Mouse (Mus musculus) kidney, postnatal 0 days (tissue): Measurements from ENCODE around the gene Pla2g2f. TPM values are rescaled to one million over a fixed set of nuclear protein-coding genes. Genes with fewer than 3 reads are reported as not detected.

ENCODE experiments used
- ATAC-seq: fragments of 200-750 bp; cut with Nextera tagmentation; replicated peaks from 2 replicates; pipeline ENCODE4 v1.8.0; 2017; ENCODE audit warnings: low read depth, moderate number of reproducible peaks, moderate TSS enrichment, moderate library complexity; ENCODE audit not compliant: low FRiP score
- DNase-seq: peaks from one replicate; pipeline ENCODE4 v3.0.0-alpha.2; 2016; ENCODE audit warnings: low spot score
- H3K27ac ChIP-seq: fragments of 300-500 bp; sonication (generic); 2 replicates; pipeline ENCODE4 v1.5.1; 2014; ENCODE audit warnings: mild to moderate bottlenecking
- H3K27me3 ChIP-seq: fragments of 300-500 bp; sonication (generic); 2 replicates; pipeline ENCODE4 v1.6.1; 2014; ENCODE audit warnings: low read length, mixed read lengths; ENCODE audit not compliant: insufficient read depth
- H3K36me3 ChIP-seq: fragments of 300-500 bp; sonication (generic); 2 replicates; pipeline ENCODE4 v1.6.1; 2014; ENCODE audit warnings: low read length, mixed read lengths; ENCODE audit not compliant: insufficient read depth
- H3K4me1 ChIP-seq: fragments of 300-500 bp; sonication (generic); replicated peaks from 2 replicates; pipeline ENCODE4 v1.6.1; 2014; ENCODE audit warnings: antibody characterized with exemption, low read length, mixed read lengths; ENCODE audit not compliant: insufficient read depth
- H3K4me2 ChIP-seq: fragments of 300-500 bp; sonication (generic); 2 replicates; pipeline ENCODE4 v1.6.1; 2014; ENCODE audit warnings: mild to moderate bottlenecking, low read length, moderate library complexity, mixed read lengths
- H3K4me3 ChIP-seq: fragments of 300-500 bp; sonication (generic); replicated peaks from 2 replicates; pipeline ENCODE4 v1.5.1; 2014; ENCODE audit warnings: low read depth, low read length
- H3K9ac ChIP-seq: fragments of 300-500 bp; sonication (generic); 2 replicates; pipeline ENCODE4 v1.6.1; 2014; ENCODE audit warnings: low read depth, low read length
- H3K9me3 ChIP-seq: fragments of 300-500 bp; sonication (generic); replicated peaks from 2 replicates; pipeline ENCODE4 v1.6.1; 2016; ENCODE audit warnings: low read length, inconsistent platforms, mixed read lengths
- CTCF ChIP-seq: IDR thresholded peaks from 2 replicates; pipeline ENCODE4 v1.5.1; 2016; ENCODE audit warnings: antibody characterized with exemption, low read depth, mild to moderate bottlenecking, moderate library complexity
- WGBS: fragments of 180-500 bp; shearing (Covaris S2); extraction: QIAGEN DNeasy Blood & Tissue Kit; methylation state at CpG from one replicate; pipeline ENCODE4 v1.1.7; 2014; 5-methylcytosine and 5-hydroxymethylcytosine counted together
- polyA plus RNA-seq: library from polyadenylated mRNA; unstranded; fragments of >200 nt; fragmentation: Nextera tagmentation; extraction: Ambion mirVana; gene quantifications from 2 replicates; pipeline ENCODE4 v1.2.1, GENCODE M21; 2015

Gene Pla2g2f
- polyA plus RNA-seq, 1 experiment from 2014 or later: not detected

GRCm38 (mm10) chr4:138718586-138719263, 38.7 kb downstream of the Pla2g2f start:
- Histone ChIP-seq H3K4me1 (peaks cover 14% of the 10 kb centered on the region), H3K27ac (no peak overlapping the region), H3K36me3 (no peaks in the 10 kb centered on the region), H3K4me2 (no peak overlapping the region), H3K4me3 (no peak overlapping the region), H3K9me3 (no peaks in the 10 kb centered on the region), H3K27me3 (no peaks in the 10 kb centered on the region), H3K9ac (no peak overlapping the region)
- ATAC-seq (no peak), DNase-seq (no peak)
- 38% methylated on average over 5 of the region's 5 CpGs for WGBS
- TF ChIP-seq CTCF: no peak

- no peak for DNase-seq
- Histone ChIP-seq H3K27me3 (no peaks in the 10 kb centered on the region), H3K4me3 (no peak overlapping the region), H3K36me3 (no peaks in the 10 kb centered on the region), H3K4me1 (no peaks in the 10 kb centered on the region), H3K4me2 (no peak overlapping the region), H3K27ac (no peak overlapping the region), H3K9ac (no peak overlapping the region), H3K9me3 (no peaks in the 10 kb centered on the region)
- 70% methylated on average over 9 of the region's 9 CpGs for WGBS
- no peak for ATAC-seq
- TF ChIP-seq CTCF: no peak
These were observed 40.7 kb downstream of the Pla2g2f start for GRCm38 (mm10) chr4:138716697-138717096.

- Histone ChIP-seq H3K9me3 (no peaks in the 10 kb centered on the region), H3K36me3 (no peaks in the 10 kb centered on the region), H3K4me2 (no peak overlapping the region), H3K27me3 (no peaks in the 10 kb centered on the region), H3K4me3 (no peak overlapping the region), H3K27ac (no peak overlapping the region), H3K4me1 (no peaks in the 10 kb centered on the region), H3K9ac (no peak overlapping the region)
- no peak for TF ChIP-seq CTCF
- ATAC-seq (no peak), DNase-seq (no peak)
- WGBS: 58% methylated on average over 1 of the region's 1 CpGs
These were observed 43.2 kb downstream of the Pla2g2f start for GRCm38 (mm10) chr4:138714186-138714585.

GRCm38 (mm10) chr4:138712621-138713020, 44.8 kb downstream of the Pla2g2f start:
- Histone ChIP-seq H3K4me1 (no peaks in the 10 kb centered on the region), H3K9me3 (no peaks in the 10 kb centered on the region), H3K4me2 (no peak overlapping the region), H3K36me3 (no peaks in the 10 kb centered on the region), H3K27me3 (no peaks in the 10 kb centered on the region), H3K4me3 (no peak overlapping the region), H3K27ac (no peak overlapping the region), H3K9ac (no peak overlapping the region)
- ATAC-seq (no peak), DNase-seq (no peak)
- WGBS: 57% methylated on average over 8 of the region's 8 CpGs
- no peak for TF ChIP-seq CTCF

GRCm38 (mm10) chr4:138712096-138712495, 45.3 kb downstream of the Pla2g2f start:
- Histone ChIP-seq H3K4me2 (no peak overlapping the region), H3K9ac (no peak overlapping the region), H3K4me1 (no peaks in the 10 kb centered on the region), H3K4me3 (no peak overlapping the region), H3K9me3 (no peaks in the 10 kb centered on the region), H3K27ac (no peak overlapping the region), H3K27me3 (no peaks in the 10 kb centered on the region), H3K36me3 (no peaks in the 10 kb centered on the region)
- WGBS: 35% methylated on average over 11 of the region's 11 CpGs
- TF ChIP-seq CTCF: no peak
- DNase-seq (no peak), ATAC-seq (no peak)

GRCm38 (mm10) chr4:138711051-138711820, 46.2 kb downstream of the Pla2g2f start:
- Histone ChIP-seq H3K9ac (no peak overlapping the region), H3K4me2 (no peak overlapping the region), H3K27me3 (no peaks in the 10 kb centered on the region), H3K4me1 (no peaks in the 10 kb centered on the region), H3K27ac (no peak overlapping the region), H3K4me3 (no peak overlapping the region), H3K9me3 (no peaks in the 10 kb centered on the region), H3K36me3 (no peaks in the 10 kb centered on the region)
- 54% methylated on average over 17 of the region's 17 CpGs for WGBS
- TF ChIP-seq CTCF: no peak
- ATAC-seq: no peak
- DNase-seq: no peak
